Mouse (Mus musculus) liver, embryonic 13.5 days (tissue): Measurements from ENCODE around the gene Heph. TPM values are rescaled to one million over a fixed set of nuclear protein-coding genes. Genes with fewer than 3 reads are reported as not detected.
"Not testable (repeated sequence)": the region's sequence is repeated elsewhere in the genome, so short reads cannot be mapped to it uniquely, and the experiment has no call there.

Experiments
- ATAC-seq: fragments of 200-750 bp; cut with Nextera tagmentation; 2 replicates; pipeline ENCODE4 v1.8.0; 2017; ENCODE audit warnings: low read depth, mild to moderate bottlenecking, moderate number of reproducible peaks, moderate library complexity
- DNase-seq: peaks from one replicate; pipeline ENCODE4 v3.0.0; 2022
- H3K27ac ChIP-seq: fragments of 300-500 bp; sonication (generic); 2 replicates; pipeline ENCODE4 v1.5.1; 2015; ENCODE audit warnings: moderate library complexity, mild to moderate bottlenecking, inconsistent platforms
- H3K27me3 ChIP-seq: fragments of 300-500 bp; sonication (generic); 2 replicates; pipeline ENCODE4 v1.6.1; 2015; ENCODE audit warnings: mild to moderate bottlenecking, inconsistent platforms
- H3K36me3 ChIP-seq: fragments of 300-500 bp; sonication (generic); 2 replicates; pipeline ENCODE4 v1.6.1; 2015; ENCODE audit warnings: mild to moderate bottlenecking, inconsistent platforms
- H3K4me1 ChIP-seq: fragments of 300-500 bp; sonication (generic); replicated peaks from 2 replicates; pipeline ENCODE4 v1.6.1; 2015; ENCODE audit warnings: inconsistent platforms
- H3K4me2 ChIP-seq: fragments of 300-500 bp; sonication (generic); 2 replicates; pipeline ENCODE4 v1.6.1; 2015; ENCODE audit warnings: inconsistent platforms, mild to moderate bottlenecking, moderate library complexity
- H3K4me3 ChIP-seq: fragments of 300-500 bp; sonication (generic); replicated peaks from 2 replicates; pipeline ENCODE4 v1.5.1; 2015; ENCODE audit warnings: mild to moderate bottlenecking, inconsistent platforms
- H3K9ac ChIP-seq: fragments of 300-500 bp; sonication (generic); 2 replicates; pipeline ENCODE4 v1.6.1; 2015; ENCODE audit warnings: mild to moderate bottlenecking, inconsistent platforms
- H3K9me3 ChIP-seq: fragments of 300-500 bp; sonication (generic); replicated peaks from 2 replicates; pipeline ENCODE4 v1.6.1; 2016; ENCODE audit warnings: inconsistent platforms
- WGBS: fragments of 180-500 bp; shearing (Covaris S2); methylation state at CpG from one replicate; pipeline ENCODE4 v1.1.7; 2015; ENCODE audit not compliant: insufficient replicate concordance; 5-methylcytosine and 5-hydroxymethylcytosine counted together
- polyA plus RNA-seq: library from polyadenylated mRNA; unstranded; fragments of >200 nt; fragmentation: Nextera tagmentation; extraction: Ambion mirVana; gene quantifications from 2 replicates; pipeline ENCODE4 v1.2.1, GENCODE M21; 2015

Heph gene
- 1.1 TPM in 2 replicates for polyA plus RNA-seq

- H3K4me2 ChIP-seq = no peak within 1 kb of the TSS
- ATAC-seq = no peak
These were observed at the start of gene Heph for GRCm38 (mm10) chrX:96455149-96455548. Gene Heph, plus strand, starts transcription at chrX:96455359.

GRCm38 (mm10) chrX:96415351-96415750 is 39.8 kb upstream of the Heph start:
- H3K36me3 ChIP-seq, H3K9me3 ChIP-seq, H3K4me3 ChIP-seq, H3K9ac ChIP-seq, DNase-seq, H3K27ac ChIP-seq, H3K4me2 ChIP-seq, ATAC-seq, H3K4me1 ChIP-seq, H3K27me3 ChIP-seq: not testable (repeated sequence)
- WGBS = 62% methylated on average over 4 of the region's 4 CpGs

More at GRCm38 (mm10) chrX:96455149-96455548, at the start of gene Heph:
- no peaks in the 10 kb centered on the region for H3K36me3 ChIP-seq
- H3K4me3 ChIP-seq = no peak within 1 kb of the TSS
- H3K27ac ChIP-seq = no peak within 1 kb of the TSS
- WGBS = 39% methylated on average over 2 of the region's 2 CpGs
- H3K4me1 ChIP-seq = no peaks in the 10 kb centered on the region
- no peaks in the 10 kb centered on the region for H3K9me3 ChIP-seq
- H3K27me3 ChIP-seq = no peaks in the 10 kb centered on the region
- no peak for DNase-seq
- H3K9ac ChIP-seq = no peak within 1 kb of the TSS

- no peaks in the 10 kb centered on the region for H3K36me3 ChIP-seq
- WGBS = 42% methylated on average over 1 of the region's 1 CpGs
- H3K4me1 ChIP-seq = no peaks in the 10 kb centered on the region
- no peak for DNase-seq
- no peak overlapping the region for H3K4me2 ChIP-seq
- H3K9ac ChIP-seq = no peak overlapping the region
- H3K4me3 ChIP-seq = no peak overlapping the region
- H3K27ac ChIP-seq = no peak overlapping the region
- ATAC-seq = no peak
- no peaks in the 10 kb centered on the region for H3K27me3 ChIP-seq
- H3K9me3 ChIP-seq = no peaks in the 10 kb centered on the region
These were observed 38.2 kb upstream of the Heph start for GRCm38 (mm10) chrX:96416970-96417369.

GRCm38 (mm10) chrX:96417733-96418132 is 37.4 kb upstream of the Heph start:
- Histone ChIP-seq H3K4me1 (no peaks in the 10 kb centered on the region), H3K27ac (no peak overlapping the region), H3K27me3 (no peaks in the 10 kb centered on the region), H3K9me3 (no peaks in the 10 kb centered on the region), H3K4me3 (no peak overlapping the region), H3K9ac (no peak overlapping the region), H3K36me3 (no peaks in the 10 kb centered on the region), H3K4me2 (no peak overlapping the region)
- ATAC-seq = peak; percentile 62
- WGBS = 17% methylated on average over 1 of the region's 1 CpGs
- no peak for DNase-seq

GRCm38 (mm10) chrX:96419383-96419782 is 35.8 kb upstream of the Heph start:
- no peak overlapping the region for H3K9ac ChIP-seq
- no peak overlapping the region for H3K4me2 ChIP-seq
- no peaks in the 10 kb centered on the region for H3K27me3 ChIP-seq
- H3K36me3 ChIP-seq = no peaks in the 10 kb centered on the region
- ATAC-seq (0 out of 2 replicates have a peak, but pooled peaks have one; percentile 36), DNase-seq (no peak)
- H3K4me1 ChIP-seq = no peaks in the 10 kb centered on the region
- H3K4me3 ChIP-seq = no peak overlapping the region
- no peaks in the 10 kb centered on the region for H3K9me3 ChIP-seq
- no peak overlapping the region for H3K27ac ChIP-seq

GRCm38 (mm10) chrX:96456201-96456963 is 1.2 kb downstream of the Heph start, which contains the start of gene Hsf3:
Gene Hsf3, minus strand, starts transcription at chrX:96456294.
- H3K27me3 ChIP-seq = no peaks in the 10 kb centered on the region
- H3K27ac ChIP-seq = no peak within 1 kb of the TSS
- H3K4me2 ChIP-seq = no peak within 1 kb of the TSS
- no peaks in the 10 kb centered on the region for H3K9me3 ChIP-seq
- H3K36me3 ChIP-seq = no peaks in the 10 kb centered on the region
- no peak within 1 kb of the TSS for H3K4me3 ChIP-seq
- 20% methylated on average over 9 of the region's 9 CpGs for WGBS
- no peak for ATAC-seq
- H3K4me1 ChIP-seq = no peaks in the 10 kb centered on the region
- DNase-seq = no peak
- H3K9ac ChIP-seq = no peak within 1 kb of the TSS

GRCm38 (mm10) chrX:96501580-96501979 is 46.4 kb downstream of the Heph start:
- no peak overlapping the region for H3K9ac ChIP-seq
- H3K27me3 ChIP-seq = no peaks in the 10 kb centered on the region
- no peaks in the 10 kb centered on the region for H3K9me3 ChIP-seq
- H3K27ac ChIP-seq = no peak overlapping the region
- no peaks in the 10 kb centered on the region for H3K4me1 ChIP-seq
- no peak overlapping the region for H3K4me3 ChIP-seq
- no peak overlapping the region for H3K4me2 ChIP-seq
- ATAC-seq = no peak
- DNase-seq = no peak
- 16% methylated on average over 1 of the region's 1 CpGs for WGBS
- H3K36me3 ChIP-seq = no peaks in the 10 kb centered on the region

Other genes with a start within 250 kb of the Heph start
- 0.13 TPM in 2 replicates for gene Vsig4, start 161.9 kb upstream of the Heph start, polyA plus RNA-seq
- gene Hsf3, start 935 bp downstream of the Heph start, polyA plus RNA-seq = not detected in 2 replicates